Mouse (Mus musculus): ENCODE measurements at regions not wholly inside any gene's neighbourhood (a gene's known extent, or its start where the extent isn't known, plus 50 kb on each side); places are given as distances from the start of the nearest gene placed in this dataset.

GRCm38 (mm10) chr1:137461189-137461588, 500.9 kb upstream of the Nr5a2 start:
- TF ChIP-seq CTCF (IDR thresholded peaks at IDR 0.05; ENCODE audit: low read depth) (no peak), EP300 (IDR thresholded peaks at IDR 0.05; ENCODE audit: low read depth) (no peak)
